Mouse (Mus musculus) granulocyte monocyte progenitor cell, adult 5-6 weeks (primary cell): ENCODE results near the gene Dhx15. TPM values are rescaled to one million over a fixed set of nuclear protein-coding genes. Genes with fewer than 3 reads are reported as not detected.
A peak's percentile ranks its signal among the peaks of the same experiment; 100 is the strongest.

Experiments
- ATAC-seq: replicated peaks from 2 replicates; pipeline ENCODE4 v1.8.0; 2016; ENCODE audit warnings: mild to moderate bottlenecking, moderate TSS enrichment, inconsistent platforms; ENCODE audit not compliant: poor library complexity, severe bottlenecking
- total RNA-seq, 2 experiments: library from RNA; stranded (forward) in 1 of 2; stranded (reverse) in 1 of 2; fragments of 200-712, 200-1000 nt in 1 of 2; fragments of >200 nt in 1 of 2; fragmentation: Nextera tagmentation in 1 of 2; gene quantifications; 2 replicates each; pipeline ENCODE4 v1.2.3; 2014 to 2017

Gene Dhx15
- total RNA-seq, 2 experiments from 2014 or later = 242 to 373 TPM

DNA sequence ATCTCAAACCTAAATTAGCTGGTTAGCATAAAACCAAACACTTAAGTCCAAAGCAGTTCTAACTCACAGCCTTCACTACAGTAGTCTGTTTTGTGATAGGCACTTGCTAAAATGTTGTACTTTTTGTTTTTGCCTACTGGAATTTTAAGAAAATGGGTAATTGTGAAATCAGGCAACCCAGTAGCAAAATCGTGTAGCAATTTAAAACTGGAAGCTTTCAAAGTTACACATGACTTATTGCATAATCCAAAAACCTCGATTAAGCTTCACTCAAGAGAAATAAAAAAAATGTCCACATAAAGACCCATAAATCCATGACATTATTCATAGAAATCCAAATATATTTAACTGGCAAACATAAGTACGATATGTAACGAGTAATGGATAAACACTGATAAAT lies 43.2 kb downstream of the Dhx15 start:
- ATAC-seq = peak; percentile 63

DNA sequence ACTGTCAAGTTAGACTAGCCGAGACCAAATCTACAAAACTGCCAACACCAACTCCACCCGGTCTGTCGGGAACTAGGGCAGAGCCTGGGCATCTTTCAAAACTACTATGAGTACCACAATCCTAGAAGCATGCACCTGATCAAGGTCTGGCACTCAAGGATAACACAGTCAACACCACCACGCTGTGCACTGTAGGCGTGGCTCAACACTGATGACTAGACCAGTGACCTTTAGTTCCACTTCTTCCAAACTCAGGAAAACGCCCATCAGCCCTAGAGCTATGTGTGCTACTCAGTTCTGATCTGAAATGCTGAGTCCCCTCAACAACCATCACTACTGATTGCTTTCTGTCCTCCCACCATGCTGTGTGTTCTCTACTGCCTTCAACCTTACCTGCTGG lies 44.6 kb downstream of the Dhx15 start:
- ATAC-seq = peak; percentile 24; the same call in 1 of the 2 replicates

DNA sequence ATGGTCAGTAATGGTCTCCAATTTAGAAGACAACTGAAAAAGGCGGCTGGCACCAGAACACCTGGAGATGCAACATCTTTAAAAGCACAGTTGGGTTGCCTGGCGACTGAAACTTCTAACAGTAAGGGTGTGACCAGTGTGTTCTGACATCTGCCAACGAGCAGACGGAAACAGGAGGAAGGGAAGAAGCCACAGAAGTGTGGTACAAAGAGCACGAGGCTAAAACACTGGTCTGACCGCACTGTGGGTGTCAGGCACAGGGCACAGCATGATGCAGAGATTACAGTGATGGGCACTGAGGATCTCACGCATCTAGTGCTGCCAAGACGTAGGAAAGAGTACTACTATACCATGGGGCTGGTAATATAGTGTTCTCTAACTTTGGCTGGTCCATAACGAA lies 48.4 kb downstream of the Dhx15 start:
- ATAC-seq = peak; percentile 80

DNA sequence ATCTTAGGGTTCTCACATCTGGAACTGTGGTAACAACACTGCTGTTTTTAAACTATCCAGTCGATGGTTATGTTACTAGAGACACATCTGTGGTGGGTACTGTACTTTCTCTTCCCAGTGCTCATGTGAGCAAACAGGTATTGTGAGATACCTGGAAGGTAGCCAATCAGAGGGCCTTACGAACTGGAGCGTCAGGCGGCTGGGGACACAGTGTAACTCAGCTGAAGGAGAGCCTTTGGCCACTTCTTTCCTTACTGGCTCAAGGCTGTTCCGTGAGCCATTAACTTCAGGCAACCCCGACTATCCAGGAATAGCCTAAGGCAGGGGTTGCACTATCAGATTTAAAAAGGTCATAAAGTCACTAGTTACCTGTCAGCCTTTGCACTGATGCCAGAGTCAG lies 51.5 kb downstream of the Dhx15 start:
- ATAC-seq = no peak

DNA sequence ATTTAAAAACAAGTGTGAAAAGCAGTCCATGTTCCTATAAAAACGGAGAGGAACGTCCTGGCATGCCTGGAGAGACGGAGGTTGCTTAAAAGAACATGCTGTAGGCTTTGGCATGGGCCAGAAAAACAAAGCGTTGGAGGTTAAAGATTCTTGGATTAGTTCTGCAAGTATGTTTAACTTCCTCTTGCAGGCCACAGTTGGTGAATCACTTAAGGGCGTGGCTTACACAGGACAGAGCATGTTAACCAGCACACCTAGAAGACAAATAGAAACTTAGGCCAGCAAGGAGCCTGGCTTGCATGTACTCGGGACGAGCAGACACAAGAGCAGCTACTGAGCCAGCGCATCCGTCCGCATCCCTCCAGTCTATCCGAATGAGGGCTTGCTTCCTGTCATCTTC lies 52.2 kb downstream of the Dhx15 start:
- peak; percentile 61 for ATAC-seq

- no peak for ATAC-seq
Measured at GRCm38 (mm10) chr5:52135460-52136141, 54.7 kb downstream of the Dhx15 start.

DNA sequence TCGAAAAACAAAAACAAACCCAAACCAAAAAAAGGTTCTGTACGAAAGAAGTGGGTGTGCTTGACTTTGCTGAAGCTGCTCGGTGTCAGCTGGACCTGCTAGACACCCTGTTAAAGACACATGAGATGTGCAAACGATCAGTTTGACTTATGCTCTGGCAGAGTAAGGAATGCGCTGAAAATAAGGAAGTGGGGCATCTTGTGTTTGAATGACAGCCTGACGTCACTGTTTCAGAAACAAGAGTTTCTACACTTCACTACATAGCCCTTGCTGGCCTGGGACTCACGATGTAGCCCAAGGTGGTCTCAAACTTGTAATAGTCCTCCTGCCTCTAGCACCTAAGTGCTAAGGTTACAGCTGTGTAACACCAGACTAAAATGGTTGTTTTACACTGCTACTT lies 57.5 kb downstream of the Dhx15 start:
- peak; percentile 84 for ATAC-seq

DNA sequence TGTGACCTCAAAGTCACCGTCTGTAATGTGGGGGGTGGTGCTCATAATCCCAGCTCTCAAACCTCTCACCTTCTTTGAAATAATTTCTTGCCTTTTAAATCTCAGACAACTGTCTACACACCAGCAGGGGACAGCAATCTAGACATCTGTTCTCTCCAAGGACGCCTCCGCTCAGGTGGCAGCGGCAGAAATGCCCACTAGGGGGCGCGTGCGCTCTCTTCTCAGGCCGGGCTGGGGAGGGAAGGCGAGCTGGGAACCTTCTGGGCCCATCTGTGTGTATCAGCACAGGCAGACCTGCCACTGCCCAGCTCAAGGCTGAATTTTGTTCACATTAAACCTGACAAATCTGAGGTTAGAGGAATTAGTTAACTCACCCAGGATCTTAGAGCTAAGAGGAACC lies 58.2 kb downstream of the Dhx15 start:
- ATAC-seq = peak; percentile 68

DNA sequence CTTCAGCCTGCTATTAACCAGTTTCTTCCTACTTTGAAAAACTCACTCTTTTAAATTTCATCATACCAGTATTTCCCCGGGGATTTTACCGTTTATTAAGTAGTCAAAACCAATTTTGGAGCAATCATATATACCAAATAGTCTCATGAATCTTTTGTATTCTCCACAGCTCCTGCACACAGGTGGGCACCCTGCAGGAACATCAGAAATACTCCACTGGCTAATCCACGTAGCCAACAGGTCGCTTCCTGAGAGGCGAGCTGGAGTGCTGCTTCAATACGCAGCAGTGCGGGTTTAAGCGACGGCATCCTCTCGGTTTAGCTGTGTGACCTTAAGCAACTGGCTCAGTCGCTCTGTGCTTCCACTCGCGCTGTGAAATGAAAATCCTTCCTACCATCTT lies 58.9 kb downstream of the Dhx15 start:
- no peak for ATAC-seq

DNA sequence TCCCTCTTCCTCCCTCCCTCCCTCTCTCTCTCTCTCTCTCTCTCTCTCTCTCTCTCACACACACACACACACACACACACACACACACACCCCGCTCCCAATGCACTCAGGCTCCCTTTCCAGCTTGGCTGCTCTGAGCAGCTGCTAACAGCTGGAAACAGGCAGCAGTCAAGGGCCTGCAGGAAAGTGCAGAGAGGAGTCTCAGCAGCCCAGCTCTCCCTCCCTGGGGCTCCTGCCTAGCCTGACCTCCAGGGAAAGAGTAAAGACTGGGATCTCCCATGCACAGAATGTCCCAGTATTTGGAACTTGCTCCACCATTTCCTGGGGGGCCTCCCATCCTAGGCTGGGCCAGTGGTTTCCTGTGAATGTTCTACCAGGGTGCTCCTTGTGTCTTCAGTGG lies 59.8 kb downstream of the Dhx15 start:
- no peak for ATAC-seq

DNA sequence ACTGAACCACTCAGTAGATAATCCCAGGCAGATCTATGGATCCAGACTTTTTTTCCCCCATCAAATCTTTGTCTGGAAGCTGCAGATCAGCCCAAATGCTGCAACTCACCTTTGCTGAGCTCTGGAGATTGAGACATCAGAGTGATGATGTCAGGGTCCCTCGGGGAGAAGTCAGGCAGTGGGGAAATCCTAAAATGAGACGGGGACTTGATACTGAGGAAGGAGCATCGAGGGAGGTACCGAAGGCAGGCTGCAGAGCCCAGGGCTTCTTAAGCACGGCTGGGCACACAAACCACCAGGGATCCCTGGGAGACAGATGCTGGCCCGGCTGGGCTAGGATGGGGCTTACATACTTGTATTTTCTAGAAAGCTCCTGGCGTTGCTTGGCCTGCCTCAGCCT lies 64.1 kb downstream of the Dhx15 start:
- no peak for ATAC-seq

DNA sequence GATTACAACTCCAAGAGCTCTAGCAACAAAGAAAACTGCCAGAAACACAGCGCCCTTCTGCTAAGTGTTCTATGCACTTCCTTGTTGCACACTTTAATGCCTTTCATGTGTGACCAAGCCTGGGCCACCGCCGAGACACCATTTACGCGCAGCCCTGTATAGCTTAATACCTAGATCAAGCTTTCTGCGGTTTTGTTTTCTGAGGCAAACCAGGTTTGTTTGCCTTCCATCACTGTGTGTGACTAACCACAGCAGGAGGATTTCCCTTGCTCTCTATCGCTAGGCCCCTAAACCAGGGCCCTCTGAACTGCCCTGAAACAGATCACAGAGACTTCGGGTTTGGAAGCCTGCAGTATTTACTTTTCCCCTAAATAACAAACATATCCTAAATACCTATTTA lies 64.5 kb downstream of the Dhx15 start:
- no peak for ATAC-seq

DNA sequence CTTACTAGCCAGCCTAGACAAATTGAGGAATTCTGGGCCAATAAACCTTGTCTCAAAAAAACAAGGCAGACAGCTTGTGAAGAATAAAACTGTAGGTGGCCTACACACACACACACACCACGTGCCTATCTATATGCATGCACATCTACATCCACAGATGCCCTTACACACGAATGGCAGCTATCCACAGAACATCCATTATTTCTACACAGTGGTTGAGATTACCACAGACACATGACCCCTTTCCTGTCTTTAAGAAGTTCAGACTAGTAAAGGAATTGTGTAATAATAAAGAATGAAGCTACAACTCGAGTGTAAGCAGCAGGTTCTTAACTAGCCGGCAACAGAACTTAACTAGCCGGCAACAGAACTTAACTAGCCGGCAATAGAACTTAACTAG lies 68.2 kb downstream of the Dhx15 start:
- peak; percentile 72 for ATAC-seq

GRCm38 (mm10) chr5:52119822-52120221 lies 70.5 kb downstream of the Dhx15 start:
- no peak for ATAC-seq

DNA sequence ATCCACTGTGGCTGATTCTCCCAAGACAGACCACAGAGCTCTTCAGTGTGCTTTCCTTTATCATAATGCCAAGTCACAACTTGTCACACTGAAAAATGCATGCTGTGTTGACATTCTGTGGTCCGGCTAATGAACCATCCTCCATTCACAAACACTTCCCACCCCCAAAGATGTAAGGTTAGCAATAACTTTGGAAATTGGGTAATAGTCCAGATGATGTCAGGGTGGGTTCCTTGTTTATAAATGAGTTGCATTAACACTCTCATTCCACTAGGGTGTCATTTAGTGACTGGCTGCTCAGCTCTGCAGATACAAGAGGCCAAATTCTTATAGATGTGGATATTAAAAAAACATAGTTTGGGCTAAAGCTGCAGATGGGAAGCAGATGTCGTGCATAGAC lies 71.1 kb downstream of the Dhx15 start:
- peak; percentile 64 for ATAC-seq

DNA sequence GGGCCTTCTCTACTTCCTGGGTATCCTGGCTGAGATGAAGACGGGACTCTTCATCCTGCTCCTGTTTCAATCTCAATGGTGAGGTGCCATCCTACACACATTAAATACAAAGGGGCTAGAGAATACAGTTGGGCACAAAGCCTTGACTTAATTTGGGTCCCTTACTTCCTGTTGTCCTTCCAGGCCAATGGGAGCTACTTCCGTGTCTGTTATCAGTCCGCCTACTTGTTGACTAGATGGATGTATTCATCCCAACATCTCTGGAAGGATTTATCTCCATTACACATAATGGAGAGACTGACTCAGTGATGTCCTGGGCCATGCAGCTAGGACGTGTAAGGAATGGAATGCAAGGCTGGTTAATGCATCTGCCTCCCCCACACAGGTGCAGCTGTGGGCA lies 72.5 kb downstream of the Dhx15 start:
- no peak for ATAC-seq

- ATAC-seq = no peak
Measured at GRCm38 (mm10) chr5:52116404-52116803, 73.9 kb downstream of the Dhx15 start.

DNA sequence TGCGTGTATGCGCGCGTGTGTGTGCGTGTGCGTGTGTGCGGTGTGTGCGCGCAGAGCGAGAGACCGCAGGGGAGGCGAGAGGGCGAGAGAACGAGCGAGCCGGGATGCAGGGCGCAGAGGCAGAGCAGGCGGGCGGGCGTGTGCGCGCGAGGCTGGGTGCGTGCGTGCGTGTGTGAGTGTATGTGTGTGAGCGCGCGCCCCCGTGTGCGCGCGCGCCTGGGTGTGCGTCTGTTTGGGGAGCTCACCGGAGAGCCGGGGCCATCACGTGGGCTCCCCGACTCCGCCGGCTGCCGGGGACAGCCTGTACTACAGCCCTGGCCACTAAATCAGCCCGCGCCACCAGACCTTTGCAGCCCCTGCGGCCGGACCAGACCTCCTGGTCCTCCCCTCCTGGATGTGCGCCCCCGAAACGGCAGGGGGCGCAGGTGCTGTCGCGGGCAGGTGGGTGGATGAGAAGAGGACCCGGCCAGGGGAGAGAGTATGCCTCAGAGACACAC lies 74.4 kb downstream of the Dhx15 start:
- ATAC-seq = peak; percentile 41

DNA sequence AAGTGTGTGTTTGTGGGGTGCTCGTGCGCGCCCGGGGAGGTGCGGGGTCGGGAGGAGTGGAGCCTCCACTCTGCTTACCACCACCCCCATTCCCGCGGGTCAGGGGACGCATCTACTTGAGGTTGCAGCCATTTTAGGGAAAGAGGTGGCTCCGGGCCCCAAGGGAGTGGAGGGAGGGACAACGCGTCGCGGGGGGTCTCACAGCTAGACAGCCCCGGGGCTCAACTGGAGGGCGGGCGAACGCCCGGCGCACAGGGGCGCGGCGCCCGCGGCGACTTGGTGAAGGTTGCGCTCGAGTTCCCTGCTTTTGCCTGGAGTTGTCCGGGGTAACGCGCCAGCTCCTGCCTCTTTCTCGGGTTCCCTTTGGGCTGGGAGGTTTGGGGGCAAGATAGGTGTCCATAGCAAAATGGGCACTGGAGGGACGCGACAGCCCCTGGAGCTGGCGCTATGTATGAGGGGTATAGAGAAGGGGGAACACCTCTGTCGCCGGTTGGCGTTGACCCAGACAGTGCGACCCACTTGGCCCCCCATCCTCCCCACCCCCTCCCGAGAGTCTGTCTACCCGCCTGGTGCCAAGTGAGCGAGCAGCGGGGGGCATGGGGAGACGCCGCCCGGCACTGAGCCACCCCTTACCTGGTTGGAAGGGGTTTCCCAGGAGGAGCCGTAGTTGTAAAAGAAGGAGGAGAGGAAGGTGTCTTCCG lies 75.4 kb downstream of the Dhx15 start:
- no peak for ATAC-seq

DNA sequence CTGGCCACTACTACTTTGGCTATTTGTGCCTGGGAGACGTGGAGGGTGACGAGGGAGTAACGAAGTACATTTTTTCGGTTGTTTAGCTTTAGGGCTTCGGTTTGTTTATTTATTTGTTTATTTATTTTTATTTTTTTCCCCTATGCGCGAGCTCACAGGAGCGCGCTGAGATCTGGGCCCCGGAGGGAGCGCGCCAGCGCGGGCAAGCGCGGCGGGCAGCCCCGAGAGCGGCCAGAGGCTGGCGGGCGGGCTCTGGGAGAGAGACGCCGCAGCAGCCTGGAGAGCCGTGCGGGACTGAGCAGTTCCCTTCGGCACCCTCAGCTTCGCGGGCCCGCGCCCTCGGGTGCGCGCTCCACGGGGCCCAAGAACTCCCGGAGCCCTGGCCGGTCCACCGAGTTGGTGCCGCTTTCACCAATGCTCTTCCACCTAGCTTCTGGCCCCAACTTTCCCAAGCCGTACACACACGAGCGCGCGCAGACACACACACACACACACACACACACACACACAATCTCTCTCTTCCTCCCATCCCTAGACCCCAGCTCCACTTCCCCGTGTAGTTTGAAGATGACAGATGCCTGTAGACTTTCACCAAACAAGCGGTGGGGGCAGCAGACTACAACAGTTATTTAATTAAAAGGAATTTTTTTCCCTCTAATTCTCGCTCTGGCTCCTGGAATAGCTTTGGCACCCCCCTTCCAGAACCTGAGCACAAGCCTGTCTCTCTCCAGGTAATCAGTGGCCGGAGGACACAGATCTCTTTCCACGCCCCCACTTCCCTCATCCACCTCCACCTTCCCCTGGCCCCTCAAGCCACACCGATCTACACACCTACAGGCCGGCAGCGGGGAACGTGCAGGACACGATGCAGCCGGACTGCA lies 76.2 kb downstream of the Dhx15 start:
- ATAC-seq = no peak
